Mouse (Mus musculus): ENCODE measurements around the gene Sos1.

DNA sequence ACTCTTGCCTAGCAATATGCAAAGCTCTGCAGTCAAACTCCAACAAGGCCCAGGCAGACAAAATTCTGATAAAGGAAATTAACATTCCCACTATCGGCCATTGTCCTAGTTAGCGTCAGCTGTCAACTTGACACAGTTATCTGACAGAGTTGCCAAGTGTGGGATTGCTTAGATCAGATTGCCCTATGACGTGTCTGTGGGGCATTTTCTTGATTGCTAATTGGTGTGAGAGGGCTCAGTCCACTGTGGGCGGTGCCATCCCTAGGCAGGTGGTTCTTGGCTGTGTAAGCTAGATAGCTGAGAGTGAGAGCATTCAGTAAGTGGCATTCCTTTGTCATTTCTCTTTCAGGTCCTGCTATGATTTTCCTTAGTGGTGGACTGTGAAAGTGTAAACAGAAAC, 25.1 kb upstream of the Sos1 start:
- no peak for TF ChIP-seq EP300 (optimal IDR thresholded peaks at IDR 0.05)
- TF ChIP-seq CTCF (IDR thresholded peaks at IDR 0.05; ENCODE audit: low read depth) = no peak
